Mouse (Mus musculus): ENCODE results near the gene Shc3. TPM values are rescaled to one million over a fixed set of nuclear protein-coding genes. Genes with fewer than 3 reads are reported as not detected.

The Shc3 gene
- polyA plus RNA-seq, 1 experiment from 2014 or later = not detected

DNA sequence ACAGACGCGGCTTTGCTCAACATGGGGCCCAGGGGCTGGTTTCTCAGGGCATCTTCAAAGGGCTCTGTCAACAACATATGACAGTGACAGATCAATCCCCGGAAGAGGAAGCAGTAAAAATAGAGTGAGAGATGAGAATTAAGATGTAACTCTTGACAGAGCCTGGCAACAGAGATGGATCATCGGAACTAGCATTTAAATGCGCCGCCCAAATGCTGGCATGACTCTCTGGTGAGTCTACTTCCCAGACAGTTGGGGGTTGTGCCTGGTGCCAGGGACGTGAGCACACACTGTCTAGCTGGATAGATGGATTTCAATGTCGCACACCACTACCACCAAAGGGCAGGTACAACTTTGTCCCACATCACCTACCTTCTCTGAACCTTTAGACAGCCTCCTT lies 126.3 kb downstream of the Shc3 start:
- Histone ChIP-seq H3K27me3 (ENCODE audit: control insufficient read depth, insufficient read depth, low read depth, low read length) (no peaks in the 10 kb centered on the region), H3K4me3 (ENCODE audit: low read depth, low read length) (no peak overlapping the region), H3K4me1 (ENCODE audit: control insufficient read depth, low read depth, low read length) (no peaks in the 10 kb centered on the region), H3K36me3 (ENCODE audit: control insufficient read depth, insufficient read depth) (no peaks in the 10 kb centered on the region), H3K9ac (ENCODE audit: low read depth, low read length) (no peak overlapping the region), H3K27ac (ENCODE audit: low read length) (no peak overlapping the region), H3K4me2 (ENCODE audit: low read depth, low read length) (no peak overlapping the region), H3K9me3 (replicated peaks; ENCODE audit: control insufficient read depth, low read length) (no peaks in the 10 kb centered on the region)
- 68% methylated on average over 8 of the region's 8 CpGs for WGBS (ENCODE audit: insufficient replicate concordance)
- ATAC-seq (ENCODE audit: low read depth) = no peak

DNA sequence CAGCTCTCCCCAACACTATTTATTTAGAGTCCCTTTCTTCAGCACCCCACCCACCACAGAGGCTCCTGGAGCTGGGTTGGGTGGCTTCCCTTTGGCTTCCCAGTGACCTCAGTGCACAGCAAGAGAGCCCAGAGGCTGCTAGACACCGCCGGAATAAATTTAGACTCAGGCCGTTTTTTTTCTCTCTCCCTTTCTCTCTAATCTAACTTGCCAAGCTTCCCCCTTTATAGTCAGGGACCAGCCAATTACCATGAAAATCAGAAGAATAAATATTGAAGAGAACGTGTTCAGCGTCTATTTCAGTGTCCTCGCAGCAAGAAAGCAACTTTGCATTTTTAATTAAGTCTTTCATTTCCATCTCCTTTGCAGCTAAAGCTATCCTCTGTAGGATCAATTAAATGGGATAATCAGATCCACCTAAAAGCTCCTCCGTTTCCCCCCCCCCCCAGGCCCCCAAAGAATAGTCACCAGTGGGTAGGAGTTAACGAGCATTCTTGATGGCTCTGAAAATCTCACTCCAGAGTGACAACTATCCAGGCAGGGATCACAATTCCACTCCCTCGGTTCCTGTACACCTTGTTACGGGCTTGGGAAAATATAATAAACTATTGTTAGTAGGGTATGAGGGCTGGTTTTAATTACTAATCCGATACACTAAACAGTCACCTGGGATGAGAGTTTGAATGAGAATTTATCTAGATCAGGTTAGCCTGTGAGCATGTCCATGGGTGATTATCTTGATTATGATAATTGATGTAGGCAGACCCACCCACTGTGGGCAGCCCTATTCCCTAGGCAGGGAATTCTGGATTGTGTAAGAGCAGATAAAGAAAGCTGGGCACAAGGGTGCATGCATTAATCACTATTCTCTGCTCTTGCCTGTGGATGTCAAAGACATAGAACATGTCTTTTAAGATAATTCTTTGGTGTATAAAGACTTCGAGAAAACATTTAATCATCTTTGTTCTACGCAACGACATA lies 131.8 kb downstream of the Shc3 start:
- no peaks in the 10 kb centered on the region for H3K27me3 ChIP-seq (ENCODE audit: control insufficient read depth, insufficient read depth, low read depth, low read length)
- no peak overlapping the region for H3K9ac ChIP-seq (ENCODE audit: low read depth, low read length)
- H3K4me2 ChIP-seq (ENCODE audit: low read depth, low read length) = no peak overlapping the region
- no peak for ATAC-seq (ENCODE audit: low read depth)
- 65% methylated on average over 14 of the region's 14 CpGs for WGBS (ENCODE audit: insufficient replicate concordance)
- no peaks in the 10 kb centered on the region for H3K36me3 ChIP-seq (ENCODE audit: control insufficient read depth, insufficient read depth)
- no peaks in the 10 kb centered on the region for H3K4me1 ChIP-seq (ENCODE audit: control insufficient read depth, low read depth, low read length)
- no peak overlapping the region for H3K27ac ChIP-seq (ENCODE audit: low read length)
- no peaks in the 10 kb centered on the region for H3K9me3 ChIP-seq (replicated peaks; ENCODE audit: control insufficient read depth, low read length)
- no peak overlapping the region for H3K4me3 ChIP-seq (ENCODE audit: low read depth, low read length)

DNA sequence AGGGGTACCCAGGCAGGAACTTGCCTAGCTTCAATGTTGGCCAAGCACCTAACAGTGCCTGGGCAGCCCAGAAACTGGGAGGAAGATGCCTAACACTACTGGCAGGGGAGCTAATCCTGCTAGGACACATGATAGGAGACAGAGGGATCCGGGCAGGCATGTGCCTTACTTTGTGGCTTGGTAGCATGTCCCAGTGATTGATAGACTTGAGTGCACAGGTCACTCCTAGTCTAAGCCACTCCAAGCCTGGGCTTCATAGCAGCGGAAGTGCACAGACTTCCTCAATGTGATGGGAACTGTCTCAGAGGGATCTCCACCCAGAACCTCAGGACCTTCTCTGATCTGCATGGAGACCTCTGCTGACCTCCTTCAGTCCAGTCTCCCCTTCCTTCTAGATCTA lies 134.1 kb downstream of the Shc3 start:
- no peak overlapping the region for H3K4me3 ChIP-seq (ENCODE audit: low read depth, low read length)
- no peak overlapping the region for H3K4me2 ChIP-seq (ENCODE audit: low read depth, low read length)
- H3K9ac ChIP-seq (ENCODE audit: low read depth, low read length) = no peak overlapping the region
- H3K9me3 ChIP-seq (replicated peaks; ENCODE audit: control insufficient read depth, low read length) = no peaks in the 10 kb centered on the region
- H3K27ac ChIP-seq (ENCODE audit: low read length) = no peak overlapping the region
- H3K4me1 ChIP-seq (ENCODE audit: control insufficient read depth, low read depth, low read length) = no peaks in the 10 kb centered on the region
- no peaks in the 10 kb centered on the region for H3K27me3 ChIP-seq (ENCODE audit: control insufficient read depth, insufficient read depth, low read depth, low read length)
- 56% methylated on average over 2 of the region's 2 CpGs for WGBS (ENCODE audit: insufficient replicate concordance)
- ATAC-seq (ENCODE audit: low read depth) = no peak
- no peaks in the 10 kb centered on the region for H3K36me3 ChIP-seq (ENCODE audit: control insufficient read depth, insufficient read depth)

DNA sequence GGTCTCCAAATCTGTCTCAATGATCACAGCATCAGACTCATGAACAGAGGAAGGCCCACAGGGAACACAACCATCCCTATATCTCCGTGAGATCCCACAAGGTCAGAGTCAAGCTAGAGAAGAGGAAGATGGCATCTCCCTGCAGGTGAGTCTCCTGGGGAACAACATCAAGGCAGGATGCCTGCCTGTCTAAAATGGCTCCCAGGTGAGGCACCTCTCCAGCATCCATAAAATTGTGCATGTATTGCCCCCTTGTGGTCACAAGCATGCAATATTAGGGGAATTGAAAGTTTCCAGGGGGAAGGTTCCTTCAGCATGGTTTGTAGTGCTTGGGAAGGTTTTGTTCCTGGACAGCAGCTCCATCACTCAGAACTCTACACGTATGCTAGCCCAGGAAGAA lies 134.8 kb downstream of the Shc3 start:
- Histone ChIP-seq H3K27me3 (ENCODE audit: control insufficient read depth, insufficient read depth, low read depth, low read length) (no peaks in the 10 kb centered on the region), H3K9me3 (replicated peaks; ENCODE audit: control insufficient read depth, low read length) (no peaks in the 10 kb centered on the region), H3K4me1 (ENCODE audit: control insufficient read depth, low read depth, low read length) (no peaks in the 10 kb centered on the region), H3K27ac (ENCODE audit: low read length) (no peak overlapping the region), H3K9ac (ENCODE audit: low read depth, low read length) (no peak overlapping the region), H3K36me3 (ENCODE audit: control insufficient read depth, insufficient read depth) (no peaks in the 10 kb centered on the region), H3K4me3 (ENCODE audit: low read depth, low read length) (no peak overlapping the region), H3K4me2 (ENCODE audit: low read depth, low read length) (no peak overlapping the region)
- ATAC-seq (ENCODE audit: low read depth) = no peak
- WGBS (ENCODE audit: insufficient replicate concordance) = 50% methylated on average over 2 of the region's 2 CpGs

DNA sequence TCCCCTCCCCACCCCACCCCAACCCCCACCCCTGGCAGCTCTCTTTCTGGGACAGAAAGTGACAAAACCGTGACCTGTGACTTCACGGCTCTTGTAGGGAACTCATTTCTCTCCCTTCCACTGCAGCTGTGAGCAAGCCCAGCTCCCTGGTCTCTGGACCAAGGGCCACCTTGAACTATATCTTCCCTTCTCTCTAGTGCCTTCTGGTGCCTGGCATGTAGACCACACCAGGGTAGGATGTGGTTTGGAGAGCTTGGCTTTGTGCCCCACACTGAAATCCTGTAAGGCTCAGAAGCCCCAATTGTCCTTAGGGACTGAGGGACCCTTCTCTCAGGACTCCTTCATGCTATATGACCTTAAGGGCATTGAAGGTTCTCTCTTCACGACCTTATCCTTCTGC lies 135.8 kb downstream of the Shc3 start:
- Histone ChIP-seq H3K27me3 (ENCODE audit: control insufficient read depth, insufficient read depth, low read depth, low read length) (no peaks in the 10 kb centered on the region), H3K9ac (ENCODE audit: low read depth, low read length) (no peak overlapping the region), H3K4me1 (ENCODE audit: control insufficient read depth, low read depth, low read length) (no peaks in the 10 kb centered on the region), H3K4me2 (ENCODE audit: low read depth, low read length) (no peak overlapping the region), H3K36me3 (ENCODE audit: control insufficient read depth, insufficient read depth) (no peaks in the 10 kb centered on the region), H3K9me3 (replicated peaks; ENCODE audit: control insufficient read depth, low read length) (no peaks in the 10 kb centered on the region), H3K4me3 (ENCODE audit: low read depth, low read length) (no peak overlapping the region), H3K27ac (ENCODE audit: low read length) (no peak overlapping the region)
- no peak for ATAC-seq (ENCODE audit: low read depth)
- WGBS (ENCODE audit: insufficient replicate concordance) = 50% methylated on average over 3 of the region's 3 CpGs

GRCm38 (mm10) chr13:51425662-51426443 lies 143.4 kb downstream of the Shc3 start:
- Histone ChIP-seq H3K4me3 (ENCODE audit: low read depth, low read length) (no peak overlapping the region), H3K9ac (ENCODE audit: low read depth, low read length) (no peak overlapping the region), H3K4me1 (ENCODE audit: control insufficient read depth, low read depth, low read length) (no peaks in the 10 kb centered on the region), H3K9me3 (replicated peaks; ENCODE audit: control insufficient read depth, low read length) (no peaks in the 10 kb centered on the region), H3K27ac (ENCODE audit: low read length) (no peak overlapping the region), H3K36me3 (ENCODE audit: control insufficient read depth, insufficient read depth) (no peaks in the 10 kb centered on the region), H3K27me3 (ENCODE audit: control insufficient read depth, insufficient read depth, low read depth, low read length) (no peaks in the 10 kb centered on the region), H3K4me2 (ENCODE audit: low read depth, low read length) (no peak overlapping the region)
- ATAC-seq (ENCODE audit: low read depth) = no peak
- WGBS (ENCODE audit: insufficient replicate concordance) = 59% methylated on average over 4 of the region's 4 CpGs

GRCm38 (mm10) chr13:51424647-51425046 lies 144.6 kb downstream of the Shc3 start:
- Histone ChIP-seq H3K27me3 (ENCODE audit: control insufficient read depth, insufficient read depth, low read depth, low read length) (no peaks in the 10 kb centered on the region), H3K9me3 (replicated peaks; ENCODE audit: control insufficient read depth, low read length) (no peaks in the 10 kb centered on the region), H3K9ac (ENCODE audit: low read depth, low read length) (no peak overlapping the region), H3K27ac (ENCODE audit: low read length) (no peak overlapping the region), H3K4me1 (ENCODE audit: control insufficient read depth, low read depth, low read length) (no peaks in the 10 kb centered on the region), H3K4me2 (ENCODE audit: low read depth, low read length) (no peak overlapping the region), H3K4me3 (ENCODE audit: low read depth, low read length) (no peak overlapping the region), H3K36me3 (ENCODE audit: control insufficient read depth, insufficient read depth) (no peaks in the 10 kb centered on the region)
- WGBS (ENCODE audit: insufficient replicate concordance) = 16% methylated on average over 5 of the region's 5 CpGs
- ATAC-seq (ENCODE audit: low read depth) = no peak

GRCm38 (mm10) chr13:51423647-51424046 lies 145.6 kb downstream of the Shc3 start:
- WGBS (ENCODE audit: insufficient replicate concordance) = 48% methylated on average over 9 of the region's 9 CpGs
- Histone ChIP-seq H3K4me2 (ENCODE audit: low read depth, low read length) (no peak overlapping the region), H3K9me3 (replicated peaks; ENCODE audit: control insufficient read depth, low read length) (no peaks in the 10 kb centered on the region), H3K27ac (ENCODE audit: low read length) (no peak overlapping the region), H3K27me3 (ENCODE audit: control insufficient read depth, insufficient read depth, low read depth, low read length) (no peaks in the 10 kb centered on the region), H3K36me3 (ENCODE audit: control insufficient read depth, insufficient read depth) (no peaks in the 10 kb centered on the region), H3K4me1 (ENCODE audit: control insufficient read depth, low read depth, low read length) (no peaks in the 10 kb centered on the region; the same call in 1 of the 2 replicates), H3K4me3 (ENCODE audit: low read depth, low read length) (no peak overlapping the region), H3K9ac (ENCODE audit: low read depth, low read length) (no peak overlapping the region)
- no peak for ATAC-seq (ENCODE audit: low read depth)

GRCm38 (mm10) chr13:51420861-51421260 lies 148.4 kb downstream of the Shc3 start:
- WGBS (ENCODE audit: insufficient replicate concordance) = 64% methylated on average over 9 of the region's 9 CpGs
- ATAC-seq (ENCODE audit: low read depth) = no peak

More at GRCm38 (mm10) chr13:51420861-51421260, 148.4 kb downstream of the Shc3 start:
- no peak overlapping the region for H3K4me2 ChIP-seq (ENCODE audit: low read depth, low read length)
- H3K27me3 ChIP-seq (ENCODE audit: control insufficient read depth, insufficient read depth, low read depth, low read length) = no peaks in the 10 kb centered on the region
- H3K9me3 ChIP-seq (replicated peaks; ENCODE audit: control insufficient read depth, low read length) = no peaks in the 10 kb centered on the region
- no peak overlapping the region for H3K4me3 ChIP-seq (ENCODE audit: low read depth, low read length)
- no peaks in the 10 kb centered on the region for H3K36me3 ChIP-seq (ENCODE audit: control insufficient read depth, insufficient read depth)
- H3K9ac ChIP-seq (ENCODE audit: low read depth, low read length) = no peak overlapping the region
- no peaks in the 10 kb centered on the region; the same call in 1 of the 2 replicates for H3K4me1 ChIP-seq (ENCODE audit: control insufficient read depth, low read depth, low read length)
- H3K27ac ChIP-seq (ENCODE audit: low read length) = no peak overlapping the region

All from liver, embryonic 16.5 days (tissue).